Mouse (Mus musculus): ENCODE data around the gene Tmem51. TPM values are rescaled to one million over a fixed set of nuclear protein-coding genes. Genes with fewer than 3 reads are reported as not detected.

Gene Tmem51
- total and polyA plus RNA-seq, 3 experiments, result not detected

DNA sequence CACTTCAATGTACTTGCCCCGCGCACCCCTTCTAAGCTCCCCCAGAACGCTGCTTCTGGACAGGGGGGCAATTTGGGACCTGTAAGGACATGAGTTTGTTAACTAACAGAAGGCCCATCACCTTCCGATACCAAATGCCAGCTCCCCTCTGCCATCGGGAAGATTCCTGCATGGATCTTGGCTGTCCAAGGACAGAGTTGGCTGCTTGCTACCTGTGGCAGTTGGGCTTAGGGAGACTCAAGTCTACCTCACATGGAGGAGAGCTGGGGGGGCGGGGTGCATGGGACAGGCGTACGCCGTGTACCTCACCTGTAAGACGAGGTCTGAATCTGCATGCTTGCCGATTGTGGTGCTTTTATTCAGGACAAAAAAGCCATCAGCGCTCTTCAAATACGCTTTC is 72.9 kb downstream of the Tmem51 start:
- TF ChIP-seq ETS1 (IDR thresholded peaks at IDR 0.05; ENCODE audit: low read depth, low read length) (no peak), RAD21 (IDR thresholded peaks at IDR 0.05; ENCODE audit: low read depth, low read length) (no peak), ZMIZ1 (IDR thresholded peaks at IDR 0.05; ENCODE audit: low read depth, low read length) (no peak), POLR2A (IDR thresholded peaks at IDR 0.05; ENCODE audit: control insufficient read depth in 1 of 2, insufficient read depth in 1 of 2, low read depth in 1 of 2, low read length in 2 of 2, poor library complexity in 1 of 2) (no peak), TCF12 (IDR thresholded peaks at IDR 0.05; ENCODE audit: low read depth, low read length) (no peak), ZKSCAN1 (IDR thresholded peaks at IDR 0.05; ENCODE audit: low read depth, low read length) (no peak)
- Histone ChIP-seq H3K36me3 (ENCODE audit: control insufficient read depth in 1 of 2, insufficient read depth in 2 of 2, low read length in 2 of 2) (no peaks in the 10 kb centered on the region), H3K9me3 (replicated peaks; ENCODE audit: insufficient read depth, low read length) (no peaks in the 10 kb centered on the region), H3K4me1 (ENCODE audit: control insufficient read depth in 1 of 2, insufficient read depth in 2 of 2, low read length in 2 of 2) (no peaks in the 10 kb centered on the region), H3K9ac (ENCODE audit: control insufficient read depth, low read depth, low read length, poor library complexity, severe bottlenecking) (no peak overlapping the region), H3K27me3 (ENCODE audit: control insufficient read depth in 1 of 2, insufficient read depth in 2 of 2, low read length in 2 of 2) (no peaks in the 10 kb centered on the region), H3K4me3 (ENCODE audit: control insufficient read depth in 1 of 2, insufficient read depth in 1 of 2, low read depth in 2 of 2, low read length in 2 of 2) (no peak overlapping the region), H3K79me2 (ENCODE audit: control insufficient read depth, insufficient read depth, low read length, poor library complexity) (no peaks in the 10 kb centered on the region), H3K27ac (ENCODE audit: control insufficient read depth, low read depth, low read length) (no peak overlapping the region)
- no peak for DNase-seq (ENCODE audit: low read depth, low spot score)

DNA sequence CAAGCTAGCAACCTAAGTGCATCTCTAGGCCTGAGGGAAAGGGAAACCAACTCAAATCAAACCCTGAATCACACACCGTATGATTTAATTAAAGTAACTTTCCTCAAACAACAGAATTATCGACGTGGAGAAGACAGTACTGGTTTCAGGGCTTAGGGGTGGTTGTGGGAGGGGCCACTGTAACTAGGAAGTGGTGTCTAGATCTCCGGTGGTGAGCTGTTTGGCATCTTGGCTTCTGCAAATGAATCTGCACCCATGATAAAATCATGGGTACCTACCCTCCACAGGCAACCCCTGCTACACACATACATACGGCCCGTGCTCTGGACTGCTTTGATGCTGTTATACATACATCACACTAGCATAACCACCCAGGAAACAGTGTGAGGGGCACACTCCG is 73.7 kb downstream of the Tmem51 start:
- Histone ChIP-seq H3K4me3 (ENCODE audit: control insufficient read depth in 1 of 2, insufficient read depth in 1 of 2, low read depth in 2 of 2, low read length in 2 of 2) (no peak overlapping the region), H3K9ac (ENCODE audit: control insufficient read depth, low read depth, low read length, poor library complexity, severe bottlenecking) (no peak overlapping the region), H3K27me3 (ENCODE audit: control insufficient read depth in 1 of 2, insufficient read depth in 2 of 2, low read length in 2 of 2) (no peaks in the 10 kb centered on the region)

DNA sequence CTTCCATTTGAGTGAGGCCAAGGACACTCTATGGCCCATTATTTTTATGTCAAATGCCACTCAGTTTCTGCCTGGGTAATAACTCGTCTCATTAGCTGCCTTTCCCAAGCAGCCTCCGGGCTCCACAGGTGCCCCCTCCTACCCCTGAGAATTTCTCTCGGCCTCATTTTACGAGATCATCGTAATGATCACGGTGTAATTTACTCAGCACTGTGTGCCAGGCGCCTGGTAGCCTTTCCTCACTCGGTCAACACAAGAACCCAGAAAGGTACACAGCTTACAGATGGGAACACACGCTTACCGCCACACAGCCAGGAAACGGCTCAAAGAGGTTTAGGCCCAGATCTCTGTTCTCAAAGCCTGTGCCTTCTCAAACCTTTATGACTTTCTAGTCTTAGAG is 75.9 kb downstream of the Tmem51 start:
- no peak for DNase-seq (ENCODE audit: low read depth, low spot score)
- no peaks in the 10 kb centered on the region for H3K79me2 ChIP-seq (ENCODE audit: control insufficient read depth, insufficient read depth, low read length, poor library complexity)
- no peaks in the 10 kb centered on the region for H3K9me3 ChIP-seq (replicated peaks; ENCODE audit: insufficient read depth, low read length)
- no peaks in the 10 kb centered on the region for H3K4me1 ChIP-seq (ENCODE audit: control insufficient read depth in 1 of 2, insufficient read depth in 2 of 2, low read length in 2 of 2)
- no peak overlapping the region for H3K4me3 ChIP-seq (ENCODE audit: control insufficient read depth in 1 of 2, insufficient read depth in 1 of 2, low read depth in 2 of 2, low read length in 2 of 2)
- no peaks in the 10 kb centered on the region for H3K27me3 ChIP-seq (ENCODE audit: control insufficient read depth in 1 of 2, insufficient read depth in 2 of 2, low read length in 2 of 2)
- H3K9ac ChIP-seq (ENCODE audit: control insufficient read depth, low read depth, low read length, poor library complexity, severe bottlenecking), result no peak overlapping the region
- TF ChIP-seq ELF1 (IDR thresholded peaks at IDR 0.05; ENCODE audit: low read depth, low read length), result no peak
- no peak for TF ChIP-seq CHD2 (IDR thresholded peaks at IDR 0.05; ENCODE audit: low read length)
- no peak for TF ChIP-seq EP300 (IDR thresholded peaks at IDR 0.05; ENCODE audit: low read depth in 1 of 2, low read length in 2 of 2)
- TF ChIP-seq ZC3H11A (IDR thresholded peaks at IDR 0.05; ENCODE audit: low read depth, low read length), result no peak
- TF ChIP-seq POLR2AphosphoS2 (IDR thresholded peaks at IDR 0.05; ENCODE audit: low read length), result no peak
- no peak for TF ChIP-seq SIN3A (IDR thresholded peaks at IDR 0.05; ENCODE audit: low read length)
- TF ChIP-seq USF2 (IDR thresholded peaks at IDR 0.05; ENCODE audit: borderline replicate concordance in 1 of 2, insufficient read depth in 1 of 2, low read depth in 1 of 2, low read length in 2 of 2), result no peak
- TF ChIP-seq CTCF (IDR thresholded peaks at IDR 0.05 in 2 of 3, conservative IDR thresholded peaks at IDR 0.05 in 1 of 3; ENCODE audit: control insufficient read depth in 1 of 3, insufficient read depth in 1 of 3, low read depth in 2 of 3, low read length in 3 of 3, poor library complexity in 1 of 3, severe bottlenecking in 1 of 3), result no peak
- TF ChIP-seq MYB (IDR thresholded peaks at IDR 0.05; ENCODE audit: low read depth, low read length), result no peak
- no peak for TF ChIP-seq KAT2A (conservative IDR thresholded peaks at IDR 0.05; ENCODE audit: low read depth, low read length)
- no peak for TF ChIP-seq MYC (IDR thresholded peaks at IDR 0.05; ENCODE audit: low read depth, low read length)
- TF ChIP-seq GATA1 (IDR thresholded peaks at IDR 0.05; ENCODE audit: low read depth, low read length), result no peak
- no peak for TF ChIP-seq USF1 (IDR thresholded peaks at IDR 0.05; ENCODE audit: low read depth, low read length)
- H3K36me3 ChIP-seq (ENCODE audit: control insufficient read depth in 1 of 2, insufficient read depth in 2 of 2, low read length in 2 of 2), result no peaks in the 10 kb centered on the region
- no peak overlapping the region for H3K27ac ChIP-seq (ENCODE audit: control insufficient read depth, low read depth, low read length)

More for the DNA sequence above, 73.7 kb downstream of the Tmem51 start:
- TF ChIP-seq CTCF (IDR thresholded peaks at IDR 0.05 in 2 of 3, conservative IDR thresholded peaks at IDR 0.05 in 1 of 3; ENCODE audit: control insufficient read depth in 1 of 3, insufficient read depth in 1 of 3, low read depth in 2 of 3, low read length in 3 of 3, poor library complexity in 1 of 3, severe bottlenecking in 1 of 3), result no peak
- no peak for TF ChIP-seq ZC3H11A (IDR thresholded peaks at IDR 0.05; ENCODE audit: low read depth, low read length)
- TF ChIP-seq ZMIZ1 (IDR thresholded peaks at IDR 0.05; ENCODE audit: low read depth, low read length), result no peak
- no peak for TF ChIP-seq MAFK (IDR thresholded peaks at IDR 0.05; ENCODE audit: borderline replicate concordance, low read depth, low read length)
- no peak for TF ChIP-seq GATA1 (IDR thresholded peaks at IDR 0.05; ENCODE audit: low read depth, low read length)
- TF ChIP-seq POLR2A (IDR thresholded peaks at IDR 0.05; ENCODE audit: control insufficient read depth in 1 of 2, insufficient read depth in 1 of 2, low read depth in 1 of 2, low read length in 2 of 2, poor library complexity in 1 of 2), result no peak
- no peak for TF ChIP-seq RAD21 (IDR thresholded peaks at IDR 0.05; ENCODE audit: low read depth, low read length)
- TF ChIP-seq ZKSCAN1 (IDR thresholded peaks at IDR 0.05; ENCODE audit: low read depth, low read length), result no peak
- TF ChIP-seq NRF1 (IDR thresholded peaks at IDR 0.05; ENCODE audit: insufficient read depth, low read depth, low read length, poor library complexity, severe bottlenecking), result no peak
- TF ChIP-seq NELFE (IDR thresholded peaks at IDR 0.05; ENCODE audit: low read depth, low read length), result no peak
- no peak for TF ChIP-seq CHD1 (IDR thresholded peaks at IDR 0.05; ENCODE audit: low read depth, low read length)
- TF ChIP-seq TAL1 (IDR thresholded peaks at IDR 0.05; ENCODE audit: low read length), result no peak
- no peak for TF ChIP-seq ZNF384 (IDR thresholded peaks at IDR 0.05; ENCODE audit: low read depth, low read length)
- no peak for TF ChIP-seq MAX (IDR thresholded peaks at IDR 0.05; ENCODE audit: low read length)
- no peaks in the 10 kb centered on the region for H3K36me3 ChIP-seq (ENCODE audit: control insufficient read depth in 1 of 2, insufficient read depth in 2 of 2, low read length in 2 of 2)
- H3K4me1 ChIP-seq (ENCODE audit: control insufficient read depth in 1 of 2, insufficient read depth in 2 of 2, low read length in 2 of 2), result no peaks in the 10 kb centered on the region
- no peaks in the 10 kb centered on the region for H3K79me2 ChIP-seq (ENCODE audit: control insufficient read depth, insufficient read depth, low read length, poor library complexity)
- no peaks in the 10 kb centered on the region for H3K9me3 ChIP-seq (replicated peaks; ENCODE audit: insufficient read depth, low read length)
- H3K27ac ChIP-seq (ENCODE audit: control insufficient read depth, low read depth, low read length), result no peak overlapping the region
- DNase-seq (ENCODE audit: low read depth, low spot score), result no peak

Measured in MEL (cell line).